Comparison of ENCODE assay signal across 24 mouse cellular contexts in genomic region chr14:55946269-55946969, GRCm38 (mm10). TPM values are rescaled to one million over a fixed set of nuclear protein-coding genes. Genes with fewer than 3 reads are reported as not detected.
A peak's percentile ranks its signal among the peaks of the same experiment; 100 is the strongest.
DNase-seq lines count a peak whose midpoint lies in the region; ATAC-seq and TF ChIP-seq lines count a peak whose summit lies in the region.
"Had no signal": no experiment of that assay in that cellular context is flagged by ENCODE, and none has a peak within 500 bp of the region (broad histone marks: within the 10 kb centered on the region; RNA-seq: fewer than 3 reads in every experiment).

No protein-coding gene starts in this region.

- no peaks in the 10 kb centered on the region for H3K36me3 ChIP-seq in heart, embryonic 10.5 days
- H3K36me3 ChIP-seq in lung, embryonic 14.5 days (ENCODE audit: insufficient read depth) = no peaks in the 10 kb centered on the region
- no peaks in the 10 kb centered on the region for H3K36me3 ChIP-seq in myocyte (ENCODE audit: control insufficient read depth, insufficient read depth)
- H3K36me3 ChIP-seq: intestine, embryonic 15.5 days; kidney, embryonic 15.5 days; limb, embryonic 12.5 days; neural tube, embryonic 15.5 days had no signal

- no peaks in the 10 kb centered on the region for H3K27me3 ChIP-seq in heart, embryonic 10.5 days (ENCODE audit: insufficient read depth, poor library complexity, severe bottlenecking)
- H3K27me3 ChIP-seq in lung, embryonic 14.5 days (ENCODE audit: insufficient read depth, low read length) = no peaks in the 10 kb centered on the region
- no peaks in the 10 kb centered on the region for H3K27me3 ChIP-seq in myocyte (ENCODE audit: control insufficient read depth, insufficient read depth, insufficient read length)
- H3K27me3 ChIP-seq: intestine, embryonic 15.5 days; kidney, embryonic 15.5 days; neural tube, embryonic 15.5 days had no signal

- H3ac ChIP-seq in myocyte (ENCODE audit: control insufficient read depth, insufficient read length) = no peak overlapping the region

- no peak for TF ChIP-seq POLR2A in myocyte (IDR thresholded peaks at IDR 0.05; ENCODE audit: insufficient read length, low read depth)

- H3K4me2 ChIP-seq in lung, embryonic 14.5 days = no peak overlapping the region
- H3K4me2 ChIP-seq in myocyte (ENCODE audit: low read depth) = peak overlapping the region; percentile 44
- H3K4me2 ChIP-seq: intestine, embryonic 15.5 days; kidney, embryonic 15.5 days; limb, embryonic 12.5 days; neural tube, embryonic 15.5 days had no signal

- no peaks in the 10 kb centered on the region for H3K9me3 ChIP-seq in heart, embryonic 10.5 days
- H3K9me3 ChIP-seq in lung, embryonic 14.5 days (ENCODE audit: low read depth, low read length) = no peaks in the 10 kb centered on the region
- H3K9me3 ChIP-seq: intestine, embryonic 15.5 days; kidney, embryonic 15.5 days; limb, embryonic 12.5 days; neural tube, embryonic 15.5 days had no signal

- no peaks in the 10 kb centered on the region for H3K79me2 ChIP-seq in myocyte (ENCODE audit: control insufficient read depth, insufficient read depth)

- 39% methylated on average over 2 of the region's 2 CpGs for WGBS in heart, embryonic 10.5 days
- 35% methylated on average over 2 of the region's 2 CpGs for WGBS in lung, embryonic 14.5 days

- no peak for DNase-seq in heart, embryonic 10.5 days (ENCODE audit: low spot score)
- no peak for DNase-seq in heart, postnatal 4 days
- DNase-seq in lung, embryonic 14.5 days = peak; percentile 36
- no peak for DNase-seq in lung, adult 18-20 months
- DNase-seq in brain, adult 2 months (ENCODE audit: low read depth, low spot score) = peak; percentile 45
- DNase-seq in cerebellum, postnatal 25 days = no peak
- DNase-seq in layer of hippocampus, adult 2 months (ENCODE audit: low spot score in 2 of 2) = no peak
- DNase-seq: adrenal gland, postnatal 14 days; cerebellum, adult 9-10 months; retina, postnatal 1 day had no signal

- no peak for TF ChIP-seq CTCF in lung, embryonic 14.5 days (IDR thresholded peaks at IDR 0.05; ENCODE audit: low read depth)
- TF ChIP-seq CTCF in layer of hippocampus, adult 2 months (conservative IDR thresholded peaks at IDR 0.05) = no peak

- peaks cover 29% of the 10 kb centered on the region for H3K4me1 ChIP-seq in heart, embryonic 10.5 days
- no peaks in the 10 kb centered on the region for H3K4me1 ChIP-seq in lung, embryonic 14.5 days (ENCODE audit: insufficient read depth)
- H3K4me1 ChIP-seq: intestine, embryonic 15.5 days; kidney, embryonic 15.5 days; limb, embryonic 12.5 days; neural tube, embryonic 15.5 days had no signal

- peak; percentile 63; the same call in 1 of the 2 replicates for ATAC-seq in lung, embryonic 14.5 days (ENCODE audit: insufficient read depth)
- ATAC-seq: forebrain, embryonic 16.5 days; intestine, embryonic 15.5 days had no signal

- peak overlapping the region; percentile 73 for H3K27ac ChIP-seq in heart, embryonic 10.5 days
- no peak overlapping the region for H3K27ac ChIP-seq in lung, embryonic 14.5 days (ENCODE audit: low read depth)
- no peak overlapping the region for H3K27ac ChIP-seq in layer of hippocampus, adult 2 months
- H3K27ac ChIP-seq: intestine, embryonic 15.5 days; kidney, embryonic 15.5 days; left cerebral cortex, adult 2 months; limb, embryonic 12.5 days; liver, embryonic 14.5 days; neural tube, embryonic 15.5 days had no signal

- H3K9ac ChIP-seq in lung, embryonic 14.5 days = no peak overlapping the region
- H3K9ac ChIP-seq: intestine, embryonic 15.5 days; kidney, embryonic 15.5 days; limb, embryonic 12.5 days; liver, embryonic 14.5 days; neural tube, embryonic 15.5 days had no signal

- no peak overlapping the region for H3K4me3 ChIP-seq in heart, embryonic 10.5 days
- H3K4me3 ChIP-seq in lung, embryonic 14.5 days (ENCODE audit: low read depth, low read length) = no peak overlapping the region
- no peak overlapping the region for H3K4me3 ChIP-seq in myocyte
- no peak overlapping the region for H3K4me3 ChIP-seq in layer of hippocampus, adult 2 months
- H3K4me3 ChIP-seq: erythroblast, embryonic 14.5 days; intestine, embryonic 15.5 days; kidney, embryonic 15.5 days; left cerebral cortex, adult 2 months; limb, embryonic 12.5 days; neural tube, embryonic 15.5 days had no signal

TF ChIP-seq in myocyte, 11 proteins besides CTCF, POLR2A, EP300 and RAD21:
- TF ChIP-seq TCF12 (IDR thresholded peaks at IDR 0.05; ENCODE audit: insufficient read depth, poor library complexity, severe bottlenecking) = peak; percentile 67
- no peak for TF ChIP-seq POLR2AphosphoS2 (IDR thresholded peaks at IDR 0.05; ENCODE audit: insufficient read length, low read depth)
- peak in 2 of 3 experiments; percentile 42 to 81 for TF ChIP-seq MYOG (IDR thresholded peaks at IDR 0.05; ENCODE audit: control insufficient read depth in 1 of 3, insufficient read depth in 1 of 3, insufficient read length in 2 of 3, low read depth in 2 of 3)
- TF ChIP-seq MAX (IDR thresholded peaks at IDR 0.05; ENCODE audit: low read depth) = no peak
- peak; percentile 76 for TF ChIP-seq TCF3 (IDR thresholded peaks at IDR 0.05; ENCODE audit: insufficient read length, low read depth)
- TF ChIP-seq MYOD1 (IDR thresholded peaks at IDR 0.05; ENCODE audit: control insufficient read depth in 1 of 3, insufficient read length in 2 of 3, low read depth in 2 of 3) = peak; percentile 40 to 94 (median 90)

RNA-seq across cellular contexts. Expression of gene Cma1, which starts 1.9 kb away (rescaled TPM):
- not detected in 2 replicates for polyA plus RNA-seq in heart, embryonic 10.5 days (2016; fragmentation: Nextera tagmentation; extraction: Ambion mirVana)
- 10 to 100 TPM; 10.1 to 12.1 TPM for total RNA-seq in heart, postnatal 4 days (2021)
- 3.7 and 4.4 TPM in 2 replicates for polyA plus RNA-seq in lung, embryonic 14.5 days (2014; fragmentation: Nextera tagmentation; extraction: Ambion mirVana)
- polyA plus RNA-seq in myocyte (2012; fragmentation: generic; extraction: Trizol) = 3.0 TPM
- total RNA-seq in layer of hippocampus, adult 2 months (2021) = under 1 TPM in 1 of 2 experiments, not detected in 1; 0.69 TPM
- total RNA-seq: ES-E14; hematopoietic stem cell, adult 5-6 weeks; left cerebral cortex, adult 2 months had no signal
- polyA plus RNA-seq: erythroblast, embryonic 14.5 days; small intestine, adult 2 months had no signal

RNA-seq across cellular contexts. Expression of gene Cma2, which starts 4.4 kb away (rescaled TPM):
- polyA plus RNA-seq in heart, embryonic 10.5 days (2016; fragmentation: Nextera tagmentation; extraction: Ambion mirVana) = not detected in 2 replicates
- total RNA-seq in heart, postnatal 4 days (2021) = under 1 TPM; 0.33 to 0.43 TPM
- not detected in 2 replicates for polyA plus RNA-seq in lung, embryonic 14.5 days (2014; fragmentation: Nextera tagmentation; extraction: Ambion mirVana)
- 0.05 TPM for polyA plus RNA-seq in myocyte (2012; fragmentation: generic; extraction: Trizol)
- total RNA-seq in layer of hippocampus, adult 2 months (2021) = not detected
- total RNA-seq: ES-E14; gastrocnemius, adult 8-10 months; hematopoietic stem cell, adult 5-6 weeks; left cerebral cortex, adult 2 months; megakaryocyte-erythroid progenitor cell, adult 5-6 weeks had no signal
- polyA plus RNA-seq: erythroblast, embryonic 14.5 days; forebrain, embryonic 16.5 days; intestine, embryonic 15.5 days; kidney, embryonic 15.5 days; limb, embryonic 12.5 days; liver, embryonic 14.5 days; neural tube, embryonic 15.5 days had no signal

RNA-seq across cellular contexts. Expression of gene Sdr39u1, which starts 46.3 kb away (rescaled TPM):
- polyA plus RNA-seq in heart, embryonic 10.5 days (2016; fragmentation: Nextera tagmentation; extraction: Ambion mirVana) = 42.4 and 50.3 TPM in 2 replicates
- 10 to 100 TPM; 57.0 to 61.3 TPM for total RNA-seq in heart, postnatal 4 days (2021)
- polyA plus RNA-seq in lung, embryonic 14.5 days (2014; fragmentation: Nextera tagmentation; extraction: Ambion mirVana) = 44.3 and 47.2 TPM in 2 replicates
- polyA plus RNA-seq in myocyte (2012; fragmentation: generic; extraction: Trizol) = 2.4 TPM
- total RNA-seq in layer of hippocampus, adult 2 months (2021) = 10 to 100 TPM; 63.5 to 78.7 TPM

Comparison
In these comparisons a context has a peak if more than half of its experiments do, and no peak if none do; other contexts are left out.
1. DNase-seq: peak in lung, embryonic 14.5 days (single experiment) and brain, adult 2 months (single experiment); none in heart, embryonic 10.5 days (single experiment), heart, postnatal 4 days (single experiment), lung, adult 18-20 months (0 of 2), cerebellum, postnatal 25 days (0 of 2) and layer of hippocampus, adult 2 months (0 of 2).
2. RNA of gene Sdr39u1, which starts 46.3 kb away (polyA plus RNA-seq): 42.4 to 50.3 TPM in heart, embryonic 10.5 days and 44.3 to 47.2 TPM in lung, embryonic 14.5 days; 2.4 TPM in myocyte (single experiment); every median in the first group is over 10 times any median in the second.